In genomic region chr4:154472569-154472968, GRCm38 (mm10) we compare ENCODE assay signal across 17 mouse cellular contexts.
A peak's percentile ranks its signal among the peaks of the same experiment; 100 is the strongest.
DNase-seq lines count a peak whose midpoint lies in the region; ATAC-seq lines count a peak whose summit lies in the region.
"Had no signal": no experiment of that assay in that cellular context is flagged by ENCODE, and none has a peak within 500 bp of the region (broad histone marks: within the 10 kb centered on the region; RNA-seq: fewer than 3 reads in every experiment).

No protein-coding gene starts in this region.

- H3K36me3 ChIP-seq in heart, embryonic 11.5 days (ENCODE audit: control insufficient read depth, insufficient read depth, low read length), result no peaks in the 10 kb centered on the region
- H3K36me3 ChIP-seq in forebrain, embryonic 15.5 days, result no peaks in the 10 kb centered on the region
- no peaks in the 10 kb centered on the region for H3K36me3 ChIP-seq in liver, embryonic 12.5 days
- H3K36me3 ChIP-seq: embryonic facial prominence, embryonic 13.5 days; lung, embryonic 15.5 days had no signal

- H3K9ac ChIP-seq in heart, embryonic 11.5 days (ENCODE audit: low read depth, low read length), result 0 out of 2 replicates have a peak overlapping the region, but pooled peaks have one; percentile 34
- H3K9ac ChIP-seq in forebrain, embryonic 15.5 days (replicated peaks), result no peak overlapping the region
- no peak overlapping the region for H3K9ac ChIP-seq in liver, embryonic 12.5 days
- H3K9ac ChIP-seq: embryonic facial prominence, embryonic 13.5 days; lung, embryonic 15.5 days had no signal

- DNase-seq in heart, postnatal 10 days, result no peak
- peak; percentile 64 for DNase-seq in embryo, embryonic 10 days (ENCODE audit: low spot score)
- peak; percentile 43 for DNase-seq in mesoderm, embryonic 11.5 days (ENCODE audit: low read depth, low spot score)
- no peak for DNase-seq in yolk sac, embryonic 10.5 days (ENCODE audit: low spot score)
- DNase-seq in MN1 (ENCODE audit: low spot score), result no peak
- DNase-seq: adrenal gland, postnatal 10 days; cerebellum, postnatal 10 days; gastrocnemius, postnatal 36 days; kidney, adult 11 months; liver had no signal

- WGBS in heart, embryonic 11.5 days (ENCODE audit: insufficient replicate concordance), result 22% methylated on average over 8 of the region's 8 CpGs
- WGBS in forebrain, embryonic 15.5 days, result 30% methylated on average over 8 of the region's 8 CpGs
- WGBS in liver, embryonic 12.5 days (ENCODE audit: insufficient replicate concordance), result 40% methylated on average over 8 of the region's 8 CpGs

- H3K9me3 ChIP-seq in heart, embryonic 11.5 days (replicated peaks; ENCODE audit: control insufficient read depth, low read length), result no peaks in the 10 kb centered on the region
- no peaks in the 10 kb centered on the region for H3K9me3 ChIP-seq in forebrain, embryonic 15.5 days
- no peaks in the 10 kb centered on the region for H3K9me3 ChIP-seq in liver, embryonic 12.5 days (replicated peaks)
- H3K9me3 ChIP-seq: embryonic facial prominence, embryonic 13.5 days; lung, embryonic 15.5 days; megakaryocyte, embryonic 14.5 days had no signal

- no peak overlapping the region for H3K27ac ChIP-seq in heart, embryonic 11.5 days (ENCODE audit: low read depth, low read length)
- H3K27ac ChIP-seq in forebrain, embryonic 15.5 days (replicated peaks), result 0 out of 2 replicates have a peak overlapping the region, but pooled peaks have one; percentile 11
- H3K27ac ChIP-seq in liver, embryonic 12.5 days, result no peak overlapping the region
- H3K27ac ChIP-seq: embryonic facial prominence, embryonic 13.5 days; left cerebral cortex, adult 2 months; lung, embryonic 15.5 days had no signal

- no peak for ATAC-seq in heart, embryonic 11.5 days (replicated peaks; ENCODE audit: insufficient number of reproducible peaks, low FRiP score, low TSS enrichment)
- no peak for ATAC-seq in forebrain, embryonic 15.5 days (replicated peaks)
- ATAC-seq in liver, embryonic 12.5 days, result no peak

- H3K4me2 ChIP-seq in heart, embryonic 11.5 days, result no peak overlapping the region
- no peak overlapping the region for H3K4me2 ChIP-seq in forebrain, embryonic 15.5 days (replicated peaks)
- H3K4me2 ChIP-seq in liver, embryonic 12.5 days, result no peak overlapping the region
- H3K4me2 ChIP-seq: embryonic facial prominence, embryonic 13.5 days; lung, embryonic 15.5 days had no signal

- H3K4me1 ChIP-seq in heart, embryonic 11.5 days (ENCODE audit: control insufficient read depth, insufficient read depth, low read length), result peaks cover 31% of the 10 kb centered on the region
- H3K4me1 ChIP-seq in forebrain, embryonic 15.5 days, result peaks cover 28% of the 10 kb centered on the region
- H3K4me1 ChIP-seq in liver, embryonic 12.5 days, result peaks cover 26% of the 10 kb centered on the region
- H3K4me1 ChIP-seq: megakaryocyte, embryonic 14.5 days had no signal

- intact Hi-C loops in heart, postnatal 10 days (cut with DNase I), result no loop called here

- H3K4me3 ChIP-seq in heart, embryonic 11.5 days (ENCODE audit: low read depth, low read length), result no peak overlapping the region
- no peak overlapping the region for H3K4me3 ChIP-seq in forebrain, embryonic 15.5 days
- H3K4me3 ChIP-seq in liver, embryonic 12.5 days, result no peak overlapping the region
- H3K4me3 ChIP-seq: embryonic facial prominence, embryonic 13.5 days; left cerebral cortex, adult 2 months; lung, embryonic 15.5 days; megakaryocyte, embryonic 14.5 days had no signal

- H3K27me3 ChIP-seq in heart, embryonic 11.5 days (ENCODE audit: control insufficient read depth, insufficient read depth, low read length), result peaks cover 32% of the 10 kb centered on the region
- peaks cover 13% of the 10 kb centered on the region for H3K27me3 ChIP-seq in forebrain, embryonic 15.5 days
- peaks cover 43% of the 10 kb centered on the region for H3K27me3 ChIP-seq in liver, embryonic 12.5 days (replicated peaks)

Comparison
In these comparisons a context has a peak if more than half of its experiments do, and no peak if none do; other contexts are left out.
1. DNase-seq: peak in embryo, embryonic 10 days (single experiment) and mesoderm, embryonic 11.5 days (single experiment); none in heart, postnatal 10 days (0 of 2), yolk sac, embryonic 10.5 days (single experiment) and MN1 (single experiment).